Mouse (Mus musculus): Measurements from ENCODE around the gene Eef1g.

The Eef1g gene

DNA sequence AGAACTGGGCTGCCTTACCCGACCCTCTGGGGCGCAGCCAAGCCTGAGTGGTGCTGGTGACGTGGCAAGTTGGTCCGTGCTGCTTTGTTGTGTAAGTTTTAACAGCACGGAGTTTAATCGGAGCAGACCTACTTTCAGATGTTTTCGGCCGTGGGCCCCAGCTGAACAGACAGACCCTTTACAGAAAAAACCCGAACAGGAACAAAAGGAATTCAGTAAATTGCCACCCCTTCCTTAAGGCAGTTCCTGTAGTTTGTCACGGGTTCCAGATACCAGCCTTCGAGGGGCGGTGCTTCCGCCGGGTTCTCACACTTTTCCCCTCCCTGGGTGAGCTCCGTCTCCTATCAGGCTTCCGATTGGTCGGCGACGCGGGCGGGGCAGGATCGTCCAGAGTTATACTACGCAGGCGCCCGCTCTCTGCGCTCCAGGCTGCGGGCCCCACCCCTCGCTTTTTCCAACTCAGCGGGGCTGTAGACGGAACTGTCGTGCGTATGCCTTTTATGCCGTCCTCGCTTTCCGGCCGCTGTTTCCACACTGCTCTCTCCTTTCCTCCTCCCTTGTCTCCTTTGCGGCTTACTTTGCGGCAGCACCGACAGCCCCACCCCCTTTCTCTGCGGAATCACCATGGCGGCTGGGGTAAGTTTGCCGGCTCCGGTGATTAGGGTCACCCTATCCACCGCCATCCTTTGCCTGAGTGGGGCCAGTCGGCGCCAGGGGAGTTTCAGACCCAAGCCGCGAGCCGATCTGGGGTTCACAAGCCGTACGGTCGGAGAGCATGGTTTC is at the start of gene Eef1g:
TSS of gene Eef1g (plus strand) at position 452 of the 783 bp plus-strand sequence.
- DNase-seq, result peak; percentile 99 to 100

GRCm38 (mm10) chr19:8919000-8919399 is 47.8 kb upstream of the Eef1g start:
- DNase-seq, result no peak

- DNase-seq, result no peak
These were observed 47.2 kb upstream of the Eef1g start for GRCm38 (mm10) chr19:8919684-8920072.

GRCm38 (mm10) chr19:8920073-8920736 is 46.6 kb upstream of the Eef1g start, which contains the start of gene B3gat3:
Gene B3gat3, plus strand, starts transcription at chr19:8920374.
- DNase-seq, result peak; percentile 96 to 97

DNA sequence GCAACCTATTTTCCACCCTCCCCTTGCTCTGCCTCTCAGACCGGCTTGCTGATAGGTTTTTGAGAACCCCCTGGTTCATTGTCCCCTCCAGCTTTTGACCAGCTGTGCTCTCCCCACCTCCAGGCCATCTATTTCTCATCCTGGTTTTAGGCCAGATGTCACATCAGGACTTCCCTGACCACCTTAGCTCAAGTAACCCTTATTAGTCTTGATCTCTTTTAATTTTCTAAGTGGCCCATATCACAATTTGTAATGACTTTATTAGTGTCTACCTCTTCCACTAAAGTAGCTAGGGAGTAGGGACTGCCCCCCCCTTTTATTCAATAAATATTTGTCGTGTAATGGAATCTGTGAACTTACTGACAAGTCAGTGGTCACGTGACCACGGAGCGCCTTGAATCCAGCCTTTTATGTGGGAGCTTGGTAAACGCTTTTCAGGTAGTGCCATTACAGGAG is 46.0 kb upstream of the Eef1g start:
- DNase-seq, result no peak

DNA sequence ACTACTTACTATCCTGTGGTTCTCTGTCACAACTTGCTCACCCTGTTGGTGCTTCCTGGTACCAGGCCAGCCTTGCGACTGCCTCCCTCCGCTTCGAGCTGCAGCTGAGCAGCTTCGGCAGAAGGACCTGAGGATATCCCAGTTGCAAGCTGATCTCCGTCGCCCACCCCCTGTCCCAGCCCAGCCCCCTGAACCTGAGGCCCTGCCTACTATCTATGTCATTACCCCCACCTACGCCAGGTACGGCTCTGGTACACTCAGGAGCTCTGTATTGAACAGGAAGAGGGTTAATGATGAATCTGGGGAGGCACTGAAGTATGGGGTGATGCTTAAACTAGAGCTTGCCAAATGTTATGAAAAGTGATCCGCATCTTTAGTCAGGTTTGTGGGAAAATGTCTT is 45.1 kb upstream of the Eef1g start:
- no peak for DNase-seq

DNA sequence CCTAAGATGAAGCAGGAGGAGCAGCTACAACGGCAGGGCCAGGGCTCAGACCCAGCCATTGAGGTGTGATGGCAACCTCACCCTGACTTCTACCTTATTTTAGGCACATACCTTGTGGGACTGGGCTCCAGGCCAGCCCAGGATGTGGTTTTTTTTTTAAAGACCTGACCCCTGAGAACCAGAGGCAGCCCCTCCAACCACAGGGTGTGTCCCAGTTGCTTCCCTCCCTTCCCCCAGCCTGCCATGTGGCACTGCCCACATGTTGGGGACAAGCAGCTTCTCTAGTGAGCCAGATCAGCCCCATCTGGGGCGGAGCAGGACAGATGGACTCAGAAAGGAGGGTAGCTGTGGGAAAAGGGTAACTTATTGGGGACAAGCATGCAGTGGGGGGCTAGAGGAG is 40.1 kb upstream of the Eef1g start:
- no peak for DNase-seq

GRCm38 (mm10) chr19:8927891-8928525 is 38.8 kb upstream of the Eef1g start:
- no peak for DNase-seq

GRCm38 (mm10) chr19:8928689-8929223 is 38.1 kb upstream of the Eef1g start:
- no peak for DNase-seq

GRCm38 (mm10) chr19:8929224-8930088 is 37.4 kb upstream of the Eef1g start, which contains the start of the genes Rom1 and Eml3:
Gene Rom1, minus strand, starts transcription at chr19:8929356.
Gene Eml3, plus strand, starts transcription at chr19:8929552.
- DNase-seq, result peak; percentile 91 to 94

GRCm38 (mm10) chr19:8930117-8930516 is 36.7 kb upstream of the Eef1g start:
- no peak for DNase-seq

DNA sequence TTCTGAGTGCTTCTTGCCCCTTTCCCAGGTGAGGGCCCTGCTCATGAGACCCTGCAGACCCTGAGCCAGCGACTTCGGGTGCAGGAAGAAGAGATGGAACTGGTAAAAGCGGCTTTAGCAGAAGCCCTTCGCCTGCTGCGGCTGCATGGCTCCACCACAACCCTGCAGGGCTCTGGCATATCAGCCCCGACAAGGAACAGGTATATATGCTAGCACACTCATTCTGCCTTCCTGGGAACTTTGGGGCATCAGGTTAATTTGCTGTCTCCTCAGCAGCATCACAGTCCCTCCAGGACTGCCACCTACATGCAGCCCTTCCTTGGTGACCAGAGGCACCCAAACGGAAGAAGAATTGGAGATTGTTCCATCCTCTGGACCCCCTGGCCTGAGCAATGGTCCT is 36.1 kb upstream of the Eef1g start:
- no peak for DNase-seq

DNA sequence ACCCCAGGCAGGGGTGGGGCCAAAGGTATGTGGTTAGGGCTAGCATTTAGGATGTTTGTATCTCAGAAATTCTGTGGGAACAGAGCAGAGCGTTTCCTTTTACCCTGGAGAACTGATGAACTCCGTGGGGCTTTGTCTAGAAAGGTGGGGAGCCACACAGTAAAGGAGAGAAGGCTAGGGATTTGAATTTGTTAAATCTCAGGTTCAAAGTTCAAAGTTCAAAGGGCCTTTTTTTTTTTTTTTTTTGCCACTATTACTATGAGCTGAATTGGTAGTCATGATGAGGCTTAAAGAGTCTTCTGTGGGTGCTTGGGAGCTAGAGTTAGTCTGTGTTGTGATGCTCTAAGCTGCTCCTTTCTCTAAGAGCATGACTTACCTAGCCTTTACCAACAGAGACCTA is 30.1 kb upstream of the Eef1g start:
- no peak for DNase-seq

- no peak for DNase-seq
These were observed 26.2 kb upstream of the Eef1g start for GRCm38 (mm10) chr19:8940526-8941133.

GRCm38 (mm10) chr19:8941136-8941514 is 25.7 kb upstream of the Eef1g start:
- no peak for DNase-seq

GRCm38 (mm10) chr19:8941515-8942217 is 25.2 kb upstream of the Eef1g start, which contains the start of gene Mta2:
Gene Mta2, plus strand, starts transcription at chr19:8941875.
- peak; percentile 95 to 96 for DNase-seq

DNA sequence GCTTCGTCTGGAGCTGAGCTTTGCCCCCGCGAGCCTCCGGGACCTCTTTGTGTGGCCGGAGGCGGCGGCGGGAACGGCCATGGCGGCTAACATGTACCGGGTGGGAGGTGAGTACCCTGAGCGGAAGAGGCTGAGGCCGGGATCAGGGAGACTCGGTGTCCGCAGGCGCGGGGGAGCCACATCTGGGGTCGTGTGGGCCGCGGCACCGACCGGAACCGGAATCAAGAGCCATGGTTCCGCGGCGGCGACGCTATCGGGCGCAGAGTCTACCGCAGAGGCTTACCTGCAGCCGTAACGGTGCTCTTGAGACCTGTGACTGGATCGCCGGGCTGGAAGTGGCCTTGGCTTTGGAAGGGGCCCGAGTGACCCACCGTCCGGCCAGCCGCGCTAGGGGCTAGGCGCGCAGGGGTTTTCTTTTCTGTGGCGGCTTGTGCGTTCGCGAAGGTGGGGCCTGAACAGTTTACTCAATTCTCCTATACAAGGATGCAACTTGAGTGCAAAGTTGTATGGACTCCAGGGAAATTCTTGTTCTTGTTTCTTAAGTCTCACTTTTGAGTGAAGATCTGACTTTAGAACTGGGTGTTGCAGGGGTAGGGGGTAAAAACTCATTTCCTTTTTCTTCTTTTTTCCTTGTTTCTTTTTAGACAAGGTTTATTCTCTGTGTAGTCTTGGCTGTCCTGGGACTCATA is 24.4 kb upstream of the Eef1g start:
- no peak for DNase-seq

DNA sequence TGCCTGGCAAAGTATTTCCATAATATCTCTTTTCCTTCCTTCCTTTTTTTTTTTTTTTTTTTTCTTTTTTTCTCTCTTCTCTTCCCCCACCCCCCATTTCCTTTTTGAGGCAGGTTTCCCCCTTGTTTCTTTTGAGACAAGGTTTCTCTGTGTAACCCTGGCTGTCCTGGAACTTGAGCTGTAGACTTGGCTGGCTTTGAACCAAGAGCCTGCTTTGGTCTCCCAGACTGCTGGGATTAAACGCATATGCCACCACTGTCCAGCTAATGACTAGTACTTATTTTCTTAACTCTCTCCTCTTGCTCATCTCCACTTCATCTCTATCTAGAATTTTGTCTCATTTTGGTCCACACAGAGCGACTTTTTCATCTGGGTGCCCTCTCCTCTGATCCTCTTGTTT is 23.8 kb upstream of the Eef1g start:
- no peak for DNase-seq

- no peak for DNase-seq
These were observed 22.8 kb upstream of the Eef1g start for GRCm38 (mm10) chr19:8944062-8944461.

GRCm38 (mm10) chr19:8944750-8945149 is 22.1 kb upstream of the Eef1g start:
- peak; percentile 67 to 78 for DNase-seq

- no peak for DNase-seq
These were observed 21.6 kb upstream of the Eef1g start for GRCm38 (mm10) chr19:8945251-8945650.
